Mouse (Mus musculus): ENCODE results near the gene Pdgfra.

Pdgfra gene

GRCm38 (mm10) chr5:75199698-75200365 is 47.7 kb downstream of the Pdgfra start:
- in situ Hi-C loops (cut with MboI, MseI): loop anchor here (10.0 kb wide), 1 partner anchor 185 kb away; no protein-coding TSS in a partner anchor

DNA sequence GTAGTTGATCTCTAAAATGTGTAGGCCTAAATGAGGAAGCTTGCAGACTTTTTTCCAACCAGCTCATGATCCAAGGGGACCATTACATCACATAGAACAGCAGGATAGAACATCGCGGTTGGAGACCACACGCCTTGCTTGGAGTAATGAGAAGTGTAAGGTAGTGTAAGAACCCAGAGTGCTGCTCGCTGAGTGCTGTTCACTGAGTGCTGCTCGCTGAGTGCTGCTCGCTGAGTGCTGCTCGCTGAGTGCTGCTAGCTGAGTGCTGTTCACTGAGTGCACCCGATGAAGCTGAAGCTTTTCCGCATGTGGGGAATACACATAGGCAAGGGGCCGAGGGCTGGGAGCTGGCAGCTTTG is 48.3 kb downstream of the Pdgfra start:
- in situ Hi-C loops (cut with MboI, MseI): loop anchor here (10.0 kb wide), 1 partner anchor 184 kb away; no protein-coding TSS in a partner anchor

DNA sequence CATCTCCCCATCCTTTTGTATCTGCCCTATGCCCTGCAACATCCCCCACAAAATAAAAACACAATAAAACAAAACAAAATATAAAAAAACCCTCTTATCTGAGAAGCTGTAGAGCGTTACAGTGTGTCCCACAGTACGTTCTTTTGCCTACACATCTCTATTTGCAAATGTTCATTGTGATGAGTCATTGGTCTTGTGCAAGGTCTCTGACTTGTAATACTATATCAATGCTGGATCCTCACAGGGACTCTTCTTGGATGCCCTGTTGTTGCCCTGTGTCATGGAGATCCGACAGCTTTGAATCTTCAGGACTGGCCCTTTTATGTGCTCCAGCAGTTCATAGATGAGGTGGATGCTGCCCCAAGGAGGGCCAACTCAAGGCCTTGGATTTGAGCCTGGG is 55.8 kb downstream of the Pdgfra start:
- in situ Hi-C loops (cut with MboI, MseI): loop anchor here (10.0 kb wide), 1 partner anchor 177 kb away; no protein-coding TSS in a partner anchor

DNA sequence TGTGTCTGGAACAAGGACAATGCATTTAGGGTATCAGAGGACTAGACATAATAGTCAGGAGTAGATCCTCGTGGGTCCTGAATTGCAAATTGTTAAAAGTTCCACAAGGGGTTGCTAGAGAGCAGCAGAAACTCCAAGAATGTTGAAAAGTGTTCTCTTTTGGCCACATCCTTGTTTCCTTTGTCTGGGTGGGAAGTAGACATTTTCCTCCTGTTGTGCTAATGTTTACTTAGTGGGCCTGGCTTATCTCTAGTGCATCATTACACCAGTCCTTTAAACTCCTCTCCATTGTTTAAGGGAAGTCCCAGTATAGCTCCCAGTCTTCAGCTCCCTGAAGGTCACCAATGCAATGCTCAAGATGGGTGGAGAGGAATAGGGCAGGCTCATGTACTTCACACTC is 57.9 kb downstream of the Pdgfra start:
- in situ Hi-C loops (cut with MboI, MseI): loop anchor here (10.0 kb wide), 1 partner anchor 175 kb away; no protein-coding TSS in a partner anchor

DNA sequence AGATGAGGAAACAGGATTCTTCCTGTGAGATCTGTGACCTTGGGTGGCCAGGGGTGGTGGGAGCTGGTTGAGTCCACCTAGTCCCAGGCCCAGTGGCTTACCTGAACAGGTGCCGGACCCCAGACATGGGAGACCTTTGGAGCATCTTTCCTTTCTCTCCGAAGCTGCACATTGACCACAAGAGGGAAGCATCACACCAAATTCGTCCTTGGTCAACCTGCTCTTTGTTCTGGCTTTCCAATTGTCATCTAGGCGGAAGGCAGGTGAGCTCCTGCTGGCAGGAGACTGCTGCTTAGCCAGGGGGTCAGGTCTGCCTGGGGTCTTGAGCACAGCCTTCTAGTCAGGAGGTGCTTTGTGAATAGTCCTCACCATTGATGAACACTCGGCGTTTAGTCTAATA is 62.4 kb downstream of the Pdgfra start:
- in situ Hi-C loops (cut with MboI, MseI): no loop called here

DNA sequence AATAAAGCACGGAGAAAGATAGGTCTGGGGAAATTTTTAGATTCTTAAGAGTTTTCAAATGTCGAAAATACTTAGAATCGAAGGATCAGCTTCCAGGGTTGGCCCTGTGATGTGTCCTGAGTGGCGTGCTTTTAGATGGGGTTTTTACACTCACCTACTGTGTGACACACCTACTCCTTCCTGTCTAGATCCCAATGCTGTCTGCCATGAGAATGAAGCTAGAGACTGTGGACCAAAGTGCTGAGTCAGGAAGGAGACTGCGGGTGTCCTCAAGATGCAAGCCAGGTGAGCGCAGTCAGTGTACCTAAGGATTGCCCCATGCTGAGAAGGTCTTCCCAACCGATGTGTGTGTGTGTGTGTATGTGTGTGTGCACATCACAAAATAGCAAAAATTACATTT is 62.8 kb downstream of the Pdgfra start:
- in situ Hi-C loops (cut with MboI, MseI): no loop called here

GRCm38 (mm10) chr5:75215678-75216256 is 63.7 kb downstream of the Pdgfra start:
- in situ Hi-C loops (cut with MboI, MseI): no loop called here

GRCm38 (mm10) chr5:75221610-75222009 is 69.5 kb downstream of the Pdgfra start:
- in situ Hi-C loops (cut with MboI, MseI): no loop called here

DNA sequence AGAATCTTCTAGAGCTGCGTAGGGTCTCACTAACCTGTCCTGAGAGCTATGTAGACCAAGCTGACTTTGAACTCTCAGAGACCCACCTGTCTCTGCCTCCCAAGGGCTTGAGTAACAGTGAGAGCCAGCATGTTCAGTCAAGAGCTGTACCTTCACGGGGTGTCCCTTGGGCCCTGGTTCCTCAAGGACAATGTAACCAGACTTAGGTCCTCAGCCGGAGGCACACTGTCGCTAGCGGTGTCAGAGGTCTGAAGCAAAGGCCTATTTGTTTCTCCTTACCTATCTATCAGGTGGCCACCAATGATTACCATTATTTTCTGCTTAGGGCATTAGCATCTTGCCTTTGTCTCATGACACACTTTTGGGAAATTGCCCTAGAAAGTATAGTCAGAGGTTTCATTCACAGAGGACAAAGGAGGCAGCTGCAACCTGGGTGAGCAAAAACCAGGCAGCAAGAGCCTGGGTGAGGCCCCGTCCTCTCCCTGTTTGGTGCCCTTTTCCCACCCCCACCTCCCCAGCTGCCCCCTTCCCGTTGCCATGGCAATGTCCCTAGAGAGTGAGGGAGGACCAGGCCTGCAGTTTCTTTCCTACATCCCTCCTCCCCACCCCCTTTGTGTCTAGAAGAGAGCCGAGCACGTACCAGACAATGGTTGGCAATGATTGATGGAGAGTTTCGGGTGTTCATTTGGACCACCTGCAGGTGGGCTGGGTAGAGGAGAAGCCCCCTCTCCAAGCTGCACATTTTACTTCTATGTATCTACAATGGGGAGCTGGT is 70.6 kb downstream of the Pdgfra start:
- in situ Hi-C loops (cut with MboI, MseI): no loop called here

- in situ Hi-C loops (cut with MboI, MseI): no loop called here
Measured at GRCm38 (mm10) chr5:75238363-75238762, 86.3 kb downstream of the Pdgfra start.

GRCm38 (mm10) chr5:75238928-75239777 is 87.1 kb downstream of the Pdgfra start:
- in situ Hi-C loops (cut with MboI, MseI): no loop called here

GRCm38 (mm10) chr5:75247070-75247740 is 95.1 kb downstream of the Pdgfra start:
- in situ Hi-C loops (cut with MboI, MseI): no loop called here
